Mouse (Mus musculus): ENCODE measurements around the gene Pomgnt2. TPM values are rescaled to one million over a fixed set of nuclear protein-coding genes. Genes with fewer than 3 reads are reported as not detected.

The Pomgnt2 gene
- polyA plus RNA-seq, 1 experiment from 2014 or later = 3.5 TPM

DNA sequence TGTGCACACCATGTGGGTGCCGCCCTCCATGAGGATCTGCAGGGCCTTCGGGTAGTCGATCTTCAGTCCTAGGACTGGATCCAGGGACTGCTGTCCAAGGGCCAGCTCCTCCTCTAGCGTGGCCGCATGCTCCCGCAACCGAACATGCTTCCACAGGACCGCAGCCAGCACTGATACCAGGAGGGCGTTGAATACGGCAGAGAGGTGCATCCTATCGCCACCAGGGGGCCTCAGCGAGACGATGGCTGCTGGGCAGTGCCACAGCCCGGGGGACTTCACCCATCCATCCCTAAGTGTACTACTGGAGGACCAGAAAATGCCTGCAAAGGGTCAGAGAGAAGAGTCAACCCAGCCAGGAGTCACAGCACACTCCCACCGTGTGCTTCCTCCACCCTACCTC is 13.4 kb downstream of the Pomgnt2 start:
- Histone ChIP-seq H3K27me3 (replicated peaks) (no peaks in the 10 kb centered on the region), H3K4me3 (no peak overlapping the region), H3K27ac (no peak overlapping the region), H3K4me2 (no peak overlapping the region), H3K4me1 (no peaks in the 10 kb centered on the region; the same call in 1 of the 2 replicates), H3K9me3 (replicated peaks) (no peaks in the 10 kb centered on the region), H3K9ac (no peak overlapping the region), H3K36me3 (0 out of 2 replicates have a peak, but pooled peaks cover 4% of the 10 kb centered on the region)
- no peak for ATAC-seq
- 45% methylated on average over 15 of the region's 15 CpGs for WGBS (ENCODE audit: insufficient replicate concordance)

GRCm38 (mm10) chr9:121982665-121983064 is 14.2 kb downstream of the Pomgnt2 start:
- no peak for ATAC-seq
- H3K36me3 ChIP-seq = 0 out of 2 replicates have a peak, but pooled peaks cover 4% of the 10 kb centered on the region
- 80% methylated on average over 15 of the region's 15 CpGs for WGBS (ENCODE audit: insufficient replicate concordance)

GRCm38 (mm10) chr9:121982214-121982613 is 14.7 kb downstream of the Pomgnt2 start:
- no peaks in the 10 kb centered on the region; the same call in 1 of the 2 replicates for H3K4me1 ChIP-seq
- 84% methylated on average over 22 of the region's 22 CpGs for WGBS (ENCODE audit: insufficient replicate concordance)
- H3K36me3 ChIP-seq = 0 out of 2 replicates have a peak, but pooled peaks cover 4% of the 10 kb centered on the region
- H3K9ac ChIP-seq = no peak overlapping the region
- H3K27me3 ChIP-seq (replicated peaks) = no peaks in the 10 kb centered on the region
- H3K4me2 ChIP-seq = no peak overlapping the region
- H3K27ac ChIP-seq = no peak overlapping the region
- no peak overlapping the region for H3K4me3 ChIP-seq
- H3K9me3 ChIP-seq (replicated peaks) = no peaks in the 10 kb centered on the region
- no peak for ATAC-seq

More at GRCm38 (mm10) chr9:121982665-121983064, 14.2 kb downstream of the Pomgnt2 start:
- H3K9me3 ChIP-seq (replicated peaks) = no peaks in the 10 kb centered on the region
- H3K9ac ChIP-seq = no peak overlapping the region
- no peaks in the 10 kb centered on the region for H3K27me3 ChIP-seq (replicated peaks)
- H3K4me1 ChIP-seq = no peaks in the 10 kb centered on the region; the same call in 1 of the 2 replicates
- H3K4me2 ChIP-seq = no peak overlapping the region
- no peak overlapping the region for H3K4me3 ChIP-seq
- H3K27ac ChIP-seq = no peak overlapping the region

DNA sequence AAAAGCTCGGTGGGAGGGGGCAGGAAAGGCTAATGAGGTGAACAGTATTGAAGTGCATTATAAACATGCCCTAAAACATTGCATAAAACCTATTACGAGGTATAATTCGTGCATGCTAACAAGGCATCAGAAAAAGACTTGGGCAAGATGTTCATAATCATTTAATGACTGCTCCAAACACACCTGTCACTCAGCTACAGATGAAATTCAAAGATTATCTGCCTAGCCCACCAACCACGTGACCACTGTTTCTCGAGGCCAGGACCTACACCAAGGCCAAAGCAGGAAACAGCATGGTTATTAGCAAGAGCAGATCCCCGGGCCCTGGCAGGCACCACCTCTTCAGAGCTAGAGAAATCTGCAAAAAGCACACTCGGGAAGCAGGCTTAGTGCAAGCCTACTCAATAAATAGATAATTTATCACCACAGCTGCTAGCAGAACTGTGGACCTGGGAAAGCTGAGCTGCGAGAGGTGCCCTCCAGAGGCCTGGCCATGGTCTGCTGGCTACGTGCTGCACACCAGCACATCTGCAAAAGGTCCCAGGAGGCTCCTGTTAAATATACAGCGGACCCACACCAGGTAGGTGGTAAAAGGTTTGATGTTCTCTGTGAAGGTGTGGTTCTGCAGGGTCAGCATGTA is 15.3 kb downstream of the Pomgnt2 start:
- no peak for ATAC-seq
- 59% methylated on average over 10 of the region's 10 CpGs for WGBS (ENCODE audit: insufficient replicate concordance)

DNA sequence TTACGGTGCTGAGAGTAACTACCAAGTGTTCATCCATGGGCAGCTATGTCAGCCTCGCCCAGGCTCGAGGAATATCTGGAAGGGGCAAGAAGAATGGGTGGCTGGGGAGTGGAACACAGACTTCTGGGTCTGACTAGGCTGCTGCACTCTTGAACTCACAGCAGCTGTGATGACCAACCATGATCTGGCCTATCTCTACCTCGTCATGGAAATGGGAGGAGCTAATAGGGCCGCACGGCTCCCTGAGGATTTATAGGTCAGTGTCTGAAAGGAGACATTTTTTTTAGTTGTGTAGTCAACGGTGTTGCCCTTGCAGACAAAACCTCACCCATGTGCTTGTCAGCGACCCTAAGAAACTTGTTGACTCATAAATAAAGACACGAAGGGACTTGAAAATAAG is 15.9 kb downstream of the Pomgnt2 start:
- Histone ChIP-seq H3K36me3 (0 out of 2 replicates have a peak, but pooled peaks cover 4% of the 10 kb centered on the region), H3K4me3 (no peak overlapping the region), H3K9me3 (replicated peaks) (no peaks in the 10 kb centered on the region), H3K4me1 (no peaks in the 10 kb centered on the region; the same call in 1 of the 2 replicates), H3K9ac (no peak overlapping the region), H3K27me3 (replicated peaks) (no peaks in the 10 kb centered on the region), H3K4me2 (no peak overlapping the region), H3K27ac (no peak overlapping the region)
- WGBS (ENCODE audit: insufficient replicate concordance) = 64% methylated on average over 9 of the region's 9 CpGs
- no peak for ATAC-seq

More for the DNA sequence above, 15.3 kb downstream of the Pomgnt2 start:
- no peak overlapping the region for H3K4me2 ChIP-seq
- H3K36me3 ChIP-seq = 0 out of 2 replicates have a peak, but pooled peaks cover 4% of the 10 kb centered on the region
- no peak overlapping the region for H3K27ac ChIP-seq
- no peaks in the 10 kb centered on the region for H3K27me3 ChIP-seq (replicated peaks)
- no peaks in the 10 kb centered on the region for H3K9me3 ChIP-seq (replicated peaks)
- no peaks in the 10 kb centered on the region; the same call in 1 of the 2 replicates for H3K4me1 ChIP-seq
- H3K9ac ChIP-seq = no peak overlapping the region
- H3K4me3 ChIP-seq = no peak overlapping the region

DNA sequence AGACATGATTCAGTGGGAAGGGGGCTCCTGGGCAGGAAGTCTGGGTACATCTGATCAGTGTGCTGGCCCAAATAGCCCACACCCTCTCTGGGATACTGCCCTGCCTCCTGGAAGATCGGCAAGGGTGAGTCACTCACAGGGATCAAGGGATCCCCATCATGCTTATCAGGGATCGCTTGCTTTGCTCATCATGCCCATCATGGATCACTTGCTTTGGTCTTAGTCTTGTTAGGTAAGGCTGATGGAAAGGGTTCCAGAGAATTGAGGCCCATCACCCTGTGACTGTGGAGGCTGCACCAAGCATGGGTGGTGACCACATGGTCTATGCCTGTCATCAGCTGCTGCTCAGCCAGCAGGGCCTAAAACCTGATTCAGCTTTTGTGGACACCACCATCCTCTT is 21.6 kb downstream of the Pomgnt2 start:
- no peak for ATAC-seq
- no peak overlapping the region for H3K4me3 ChIP-seq
- whole genome bisulfite sequencing (ENCODE audit: insufficient replicate concordance) = 53% methylated on average over 2 of the region's 2 CpGs
- H3K27me3 ChIP-seq (replicated peaks) = no peaks in the 10 kb centered on the region; the same call in 1 of the 2 replicates
- no peaks in the 10 kb centered on the region for H3K9me3 ChIP-seq (replicated peaks)
- H3K4me2 ChIP-seq = no peak overlapping the region
- no peak overlapping the region for H3K27ac ChIP-seq
- no peaks in the 10 kb centered on the region for H3K4me1 ChIP-seq
- no peak overlapping the region for H3K9ac ChIP-seq
- no peaks in the 10 kb centered on the region for H3K36me3 ChIP-seq

DNA sequence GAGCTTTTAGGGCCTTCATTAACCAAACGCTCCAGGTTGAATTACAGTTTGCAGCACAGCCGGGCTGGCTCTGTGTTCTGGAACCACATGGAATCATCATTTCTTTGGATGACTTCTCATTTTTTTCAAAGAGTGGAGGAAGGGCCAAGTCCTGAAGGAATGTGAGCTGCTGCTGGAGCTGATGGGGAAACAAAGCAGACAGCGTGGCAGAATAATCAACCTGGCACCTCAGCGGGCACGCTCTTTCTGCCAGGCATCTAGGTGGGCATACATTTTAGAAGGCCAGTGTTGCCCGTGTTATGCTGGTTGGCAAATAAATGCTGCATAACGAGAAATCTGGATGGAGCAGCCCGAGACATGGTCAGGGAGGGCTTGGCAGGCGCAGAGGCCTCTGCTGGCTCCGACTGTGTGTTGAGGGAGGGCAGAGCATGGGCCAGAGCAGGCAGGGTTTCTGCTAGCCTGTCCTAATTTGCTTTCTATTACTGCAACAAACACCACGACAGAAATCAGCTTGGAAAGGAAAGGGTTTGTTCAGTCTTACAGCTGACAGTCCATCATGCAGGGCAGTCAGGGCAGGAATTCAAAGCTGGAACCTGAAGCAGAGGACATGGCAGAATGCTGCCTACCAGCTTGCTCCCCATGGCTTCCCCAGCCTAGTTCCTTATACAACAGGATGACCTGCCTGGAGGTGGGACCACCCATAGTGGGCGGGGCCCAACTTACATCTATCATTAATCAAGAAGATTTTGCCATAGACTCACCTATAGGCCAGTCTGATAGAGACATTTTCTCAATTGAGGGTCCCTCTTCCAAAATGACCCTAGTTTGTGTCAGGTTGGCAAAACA is 22.5 kb downstream of the Pomgnt2 start:
- no peaks in the 10 kb centered on the region for H3K4me1 ChIP-seq
- no peak overlapping the region for H3K27ac ChIP-seq
- no peak for ATAC-seq
- H3K4me2 ChIP-seq = no peak overlapping the region
- H3K9ac ChIP-seq = no peak overlapping the region
- H3K9me3 ChIP-seq (replicated peaks) = no peaks in the 10 kb centered on the region
- no peaks in the 10 kb centered on the region; the same call in 1 of the 2 replicates for H3K27me3 ChIP-seq (replicated peaks)
- H3K36me3 ChIP-seq = no peaks in the 10 kb centered on the region
- WGBS (ENCODE audit: insufficient replicate concordance) = 70% methylated on average over 12 of the region's 12 CpGs
- H3K4me3 ChIP-seq = no peak overlapping the region

- no peaks in the 10 kb centered on the region; the same call in 1 of the 2 replicates for H3K27me3 ChIP-seq (replicated peaks)
- H3K4me1 ChIP-seq = no peaks in the 10 kb centered on the region
- H3K4me3 ChIP-seq = no peak overlapping the region
- H3K9ac ChIP-seq = no peak overlapping the region
- 38% methylated on average over 1 of the region's 1 CpGs for WGBS (ENCODE audit: insufficient replicate concordance)
- no peaks in the 10 kb centered on the region for H3K9me3 ChIP-seq (replicated peaks)
- H3K36me3 ChIP-seq = no peaks in the 10 kb centered on the region
- no peak overlapping the region for H3K4me2 ChIP-seq
- ATAC-seq = no peak
- no peak overlapping the region for H3K27ac ChIP-seq
These were observed 23.7 kb downstream of the Pomgnt2 start for GRCm38 (mm10) chr9:121973207-121973606.

GRCm38 (mm10) chr9:121969841-121970381 is 27.0 kb downstream of the Pomgnt2 start:
- Histone ChIP-seq H3K36me3 (no peaks in the 10 kb centered on the region), H3K4me2 (no peak overlapping the region), H3K9me3 (replicated peaks) (no peaks in the 10 kb centered on the region), H3K4me1 (no peaks in the 10 kb centered on the region), H3K27ac (no peak overlapping the region), H3K27me3 (replicated peaks) (no peaks in the 10 kb centered on the region; the same call in 1 of the 2 replicates), H3K9ac (no peak overlapping the region), H3K4me3 (no peak overlapping the region)
- no peak for ATAC-seq
- 48% methylated on average over 5 of the region's 5 CpGs for WGBS (ENCODE audit: insufficient replicate concordance)

- Histone ChIP-seq H3K4me1 (no peaks in the 10 kb centered on the region), H3K27ac (no peak overlapping the region), H3K27me3 (replicated peaks) (no peaks in the 10 kb centered on the region; the same call in 1 of the 2 replicates), H3K9me3 (replicated peaks) (no peaks in the 10 kb centered on the region), H3K4me3 (no peak overlapping the region), H3K36me3 (no peaks in the 10 kb centered on the region), H3K9ac (no peak overlapping the region), H3K4me2 (no peak overlapping the region)
- WGBS (ENCODE audit: insufficient replicate concordance) = 67% methylated on average over 5 of the region's 5 CpGs
- ATAC-seq = no peak
These were observed 28.7 kb downstream of the Pomgnt2 start for GRCm38 (mm10) chr9:121968258-121968657.

GRCm38 (mm10) chr9:121964941-121965340 is 32.0 kb downstream of the Pomgnt2 start:
- H3K27ac ChIP-seq = no peak overlapping the region
- no peak for ATAC-seq
- H3K36me3 ChIP-seq = no peaks in the 10 kb centered on the region
- H3K4me2 ChIP-seq = no peak overlapping the region
- H3K4me1 ChIP-seq = no peaks in the 10 kb centered on the region
- 77% methylated on average over 7 of the region's 7 CpGs for WGBS (ENCODE audit: insufficient replicate concordance)
- H3K9me3 ChIP-seq (replicated peaks) = no peaks in the 10 kb centered on the region
- no peak overlapping the region for H3K4me3 ChIP-seq
- no peaks in the 10 kb centered on the region for H3K27me3 ChIP-seq (replicated peaks)
- no peak overlapping the region for H3K9ac ChIP-seq
